Mouse (Mus musculus): ENCODE results near the gene Crybg2.

DNA sequence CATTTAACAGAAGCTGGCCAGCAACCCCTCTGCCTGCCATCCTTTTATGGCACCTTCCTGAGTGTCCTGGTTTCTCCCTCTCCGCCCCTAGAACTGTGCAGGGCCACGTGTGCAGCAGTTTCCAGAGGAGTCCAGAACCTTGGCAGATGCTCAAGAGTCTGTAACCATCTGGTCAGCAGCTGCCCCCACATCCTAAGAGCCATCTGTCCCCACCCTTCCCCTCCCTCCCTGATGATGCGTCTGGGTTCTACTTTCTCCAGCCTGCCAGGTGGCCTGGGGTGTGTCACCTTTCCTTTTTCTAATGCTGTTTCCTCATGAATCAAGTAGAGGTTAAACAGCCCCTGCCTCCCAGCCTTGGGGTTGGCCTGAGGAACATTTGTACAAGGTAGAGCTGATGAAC lies 61.7 kb downstream of the Crybg2 start:
- TF ChIP-seq CTCF (IDR thresholded peaks at IDR 0.05; ENCODE audit: low read depth) (no peak), EP300 (IDR thresholded peaks at IDR 0.05; ENCODE audit: low read depth) (no peak)
